Mouse (Mus musculus) kidney, adult 2 months (tissue): ENCODE measurements around the gene Dbh. TPM values are rescaled to one million over a fixed set of nuclear protein-coding genes. Genes with fewer than 3 reads are reported as not detected.
A peak's percentile ranks its signal among the peaks of the same experiment; 100 is the strongest.

ENCODE experiments used
- DNase-seq: peaks from one replicate; pipeline ENCODE4 v3.0.0; 2021
- H3K27ac ChIP-seq: fragments of 200-500 bp; 2 replicates; pipeline ENCODE4 v1.5.1; 2012; ENCODE audit warnings: low read depth, low read length, control low read depth, inconsistent platforms; ENCODE audit not compliant: insufficient read depth
- H3K27me3 ChIP-seq: fragments of 200-500 bp; replicated peaks from 2 replicates; pipeline ENCODE4 v1.6.1; 2012; ENCODE audit warnings: mild to moderate bottlenecking, moderate library complexity, low read length, inconsistent platforms; ENCODE audit not compliant: control insufficient read depth, insufficient read depth
- H3K36me3 ChIP-seq: fragments of 200-500 bp; 2 replicates; pipeline ENCODE4 v1.6.1; 2012; ENCODE audit warnings: mild to moderate bottlenecking, moderate library complexity, low read length, inconsistent platforms; ENCODE audit not compliant: control insufficient read depth, insufficient read depth
- H3K4me1 ChIP-seq: fragments of 200-500 bp; 2 replicates; pipeline ENCODE4 v1.6.1; 2011; ENCODE audit warnings: low read length; ENCODE audit not compliant: control insufficient read depth, insufficient read depth
- H3K4me3 ChIP-seq: fragments of 200-500 bp; 2 replicates; pipeline ENCODE4 v1.5.1; 2011; ENCODE audit warnings: mild to moderate bottlenecking, low read depth, low read length, control low read depth; ENCODE audit not compliant: insufficient read depth
- CTCF ChIP-seq: fragments of 200-500 bp; conservative IDR thresholded peaks from 2 replicates; pipeline ENCODE4 v1.5.1; 2011; ENCODE audit warnings: low read depth, mild to moderate bottlenecking, control low read depth, low read length, moderate library complexity, mixed read lengths; ENCODE audit not compliant: insufficient read depth, insufficient read length
- POLR2A ChIP-seq: fragments of 200-500 bp; IDR thresholded peaks from one replicate; pipeline ENCODE4 v1.6.1; 2011; ENCODE audit warnings: low read depth, low read length, control low read depth
- WGBS: fragments of 180-500 bp; shearing (Covaris S2); methylation state at CpG from one replicate; pipeline ENCODE4 v1.1.7; 2018; 5-methylcytosine and 5-hydroxymethylcytosine counted together
- polyA plus RNA-seq: library from polyadenylated mRNA; depleted of rRNA; stranded (reverse); fragments of >200 nt; gene quantifications from 2 replicates; pipeline ENCODE4 v1.2.3, GENCODE M21; 2012; rRNA removed

Dbh gene
- polyA plus RNA-seq, 1 experiment, result 10.1 TPM

GRCm38 (mm10) chr2:27218121-27218544 lies 53.1 kb downstream of the Dbh start:
- Histone ChIP-seq H3K36me3 (0 out of 2 replicates have a peak, but pooled peaks cover 1% of the 10 kb centered on the region), H3K4me1 (peaks cover 4% of the 10 kb centered on the region; the same call in 1 of the 2 replicates), H3K27me3 (no peaks in the 10 kb centered on the region), H3K4me3 (no peak overlapping the region), H3K27ac (no peak overlapping the region)
- TF ChIP-seq POLR2A (no peak), CTCF (no peak)
- WGBS, result 92% methylated on average over 2 of the region's 2 CpGs
- no peak for DNase-seq

DNA sequence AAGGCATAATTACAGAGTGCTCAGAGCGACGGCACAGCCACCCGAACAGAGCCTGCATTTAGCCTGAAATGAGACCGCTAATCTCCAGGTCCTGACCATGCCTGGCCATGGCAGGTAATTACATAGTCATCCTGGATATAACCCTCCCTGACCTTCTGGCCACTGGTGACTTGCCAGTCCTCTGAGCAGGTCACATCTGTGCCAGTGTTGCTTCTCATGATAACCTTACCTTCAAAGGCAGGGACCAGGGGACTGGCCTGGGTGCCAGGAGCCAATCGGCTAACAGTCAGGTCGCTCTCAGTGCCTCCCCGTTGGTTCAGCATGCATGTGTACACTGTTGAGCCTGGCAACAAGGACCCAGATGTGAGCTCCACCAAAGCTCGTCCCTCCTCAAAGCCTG lies 53.5 kb downstream of the Dbh start:
- 0 out of 2 replicates have a peak, but pooled peaks cover under 1% of the 10 kb centered on the region for H3K4me1 ChIP-seq
- H3K36me3 ChIP-seq, result 0 out of 2 replicates have a peak, but pooled peaks cover 1% of the 10 kb centered on the region
- 91% methylated on average over 8 of the region's 8 CpGs for WGBS
- no peak overlapping the region for H3K4me3 ChIP-seq
- TF ChIP-seq POLR2A (no peak), CTCF (no peak)
- H3K27me3 ChIP-seq, result no peaks in the 10 kb centered on the region
- H3K27ac ChIP-seq, result no peak overlapping the region
- DNase-seq, result no peak

- peaks cover 1% of the 10 kb centered on the region for H3K36me3 ChIP-seq
- 87% methylated on average over 7 of the region's 7 CpGs for WGBS
- no peak for DNase-seq
Measured at GRCm38 (mm10) chr2:27223012-27223421, 58.0 kb downstream of the Dbh start.

GRCm38 (mm10) chr2:27226572-27226971 lies 61.5 kb downstream of the Dbh start:
- peaks cover 1% of the 10 kb centered on the region for H3K36me3 ChIP-seq
- WGBS, result 81% methylated on average over 7 of the region's 7 CpGs
- no peak for DNase-seq
- H3K4me3 ChIP-seq, result no peak overlapping the region
- no peaks in the 10 kb centered on the region for H3K4me1 ChIP-seq
- H3K27ac ChIP-seq, result no peak overlapping the region
- no peak for TF ChIP-seq POLR2A
- no peak for TF ChIP-seq CTCF
- no peaks in the 10 kb centered on the region for H3K27me3 ChIP-seq

More at GRCm38 (mm10) chr2:27223012-27223421, 58.0 kb downstream of the Dbh start:
- H3K4me1 ChIP-seq, result no peaks in the 10 kb centered on the region
- H3K4me3 ChIP-seq, result no peak overlapping the region
- no peak for TF ChIP-seq POLR2A
- TF ChIP-seq CTCF, result no peak
- no peak overlapping the region for H3K27ac ChIP-seq
- H3K27me3 ChIP-seq, result no peaks in the 10 kb centered on the region

GRCm38 (mm10) chr2:27228809-27229480 lies 63.9 kb downstream of the Dbh start:
- no peak overlapping the region for H3K27ac ChIP-seq
- H3K4me1 ChIP-seq, result no peaks in the 10 kb centered on the region
- no peak for DNase-seq
- TF ChIP-seq CTCF, result 0 out of 2 replicates have a peak, but pooled peaks have one; percentile 21
- TF ChIP-seq POLR2A, result no peak
- no peak overlapping the region for H3K4me3 ChIP-seq
- 82% methylated on average over 5 of the region's 5 CpGs for WGBS
- H3K36me3 ChIP-seq, result no peaks in the 10 kb centered on the region; the same call in none of the 2 replicates
- H3K27me3 ChIP-seq, result no peaks in the 10 kb centered on the region

- H3K36me3 ChIP-seq, result no peaks in the 10 kb centered on the region; the same call in none of the 2 replicates
Measured at GRCm38 (mm10) chr2:27229481-27230105, 64.6 kb downstream of the Dbh start.

GRCm38 (mm10) chr2:27232376-27232775 lies 67.3 kb downstream of the Dbh start:
- peak; percentile 16 for DNase-seq

More at GRCm38 (mm10) chr2:27229481-27230105, 64.6 kb downstream of the Dbh start:
- TF ChIP-seq POLR2A (no peak), CTCF (no peak)
- Histone ChIP-seq H3K27me3 (no peaks in the 10 kb centered on the region), H3K27ac (no peak overlapping the region), H3K4me1 (no peaks in the 10 kb centered on the region), H3K4me3 (no peak overlapping the region)
- DNase-seq, result no peak
- 79% methylated on average over 2 of the region's 2 CpGs for WGBS

More at GRCm38 (mm10) chr2:27232376-27232775, 67.3 kb downstream of the Dbh start:
- Histone ChIP-seq H3K4me1 (no peaks in the 10 kb centered on the region), H3K27ac (0 out of 2 replicates have a peak overlapping the region, but pooled peaks have one; percentile 8), H3K36me3 (no peaks in the 10 kb centered on the region), H3K27me3 (no peaks in the 10 kb centered on the region), H3K4me3 (no peak overlapping the region)
- WGBS, result 47% methylated on average over 7 of the region's 7 CpGs
- TF ChIP-seq CTCF, result no peak

Other genes starting within 250 kb of the Dbh start
- 30.0 and 31.4 TPM in 2 replicates for gene Surf2, start 248.9 kb upstream of the Dbh start, polyA plus RNA-seq
- 61.0 and 85.2 TPM in 2 replicates for gene Surf1, start 248.7 kb upstream of the Dbh start, polyA plus RNA-seq
- gene Surf4, start 231.3 kb upstream of the Dbh start, polyA plus RNA-seq, result 198 and 270 TPM in 2 replicates
- gene Stkld1, start 231.2 kb upstream of the Dbh start, polyA plus RNA-seq, result 0.16 TPM in 2 replicates
- 16.0 and 19.2 TPM in 2 replicates for gene Rexo4, start 200.8 kb upstream of the Dbh start, polyA plus RNA-seq
- gene Adamts13, start 191.8 kb upstream of the Dbh start, polyA plus RNA-seq, result 0.77 and 0.94 TPM in 2 replicates
- gene Cacfd1, start 155.3 kb upstream of the Dbh start, polyA plus RNA-seq, result 70.2 and 72.7 TPM in 2 replicates
- 1.5 and 1.8 TPM in 2 replicates for gene Slc2a6, start 137.2 kb upstream of the Dbh start, polyA plus RNA-seq
- 0.09 and 0.16 TPM in 2 replicates for gene Mymk, start 93.1 kb upstream of the Dbh start, polyA plus RNA-seq
- 21.7 and 25.7 TPM in 2 replicates for gene Adamtsl2, start 85.9 kb upstream of the Dbh start, polyA plus RNA-seq
- 0.38 and 0.42 TPM in 2 replicates for gene Fam163b, start 22.7 kb upstream of the Dbh start, polyA plus RNA-seq
- gene Sardh, start 83.1 kb downstream of the Dbh start, polyA plus RNA-seq, result 232 and 278 TPM in 2 replicates